In genomic region chr3:107379422-107379821, GRCm38 (mm10) we compare ENCODE assay signal across 8 mouse cellular contexts. TPM values are rescaled to one million over a fixed set of nuclear protein-coding genes. Genes with fewer than 3 reads are reported as not detected.
DNase-seq lines count a peak whose midpoint lies in the region; ATAC-seq and TF ChIP-seq lines count a peak whose summit lies in the region.

No protein-coding gene starts in this region.

- H3K27me3 ChIP-seq in G1E (ENCODE audit: insufficient read depth, low read length) = peaks cover 18% of the 10 kb centered on the region
- H3K27me3 ChIP-seq in liver, postnatal 0 days (ENCODE audit: insufficient read depth, low read length) = 0 out of 2 replicates have a peak, but pooled peaks cover 3% of the 10 kb centered on the region

- 5% methylated on average over 4 of the region's 4 CpGs for WGBS in liver, postnatal 0 days (ENCODE audit: insufficient replicate concordance)

- H3K9me3 ChIP-seq in G1E (replicated peaks) = no peaks in the 10 kb centered on the region
- H3K9me3 ChIP-seq in liver, postnatal 0 days (ENCODE audit: low read length) = no peaks in the 10 kb centered on the region

- no peaks in the 10 kb centered on the region for H3K4me1 ChIP-seq in G1E (ENCODE audit: insufficient read depth, low read depth, low read length)
- H3K4me1 ChIP-seq in liver, postnatal 0 days (ENCODE audit: insufficient read depth) = no peaks in the 10 kb centered on the region

- TF ChIP-seq CTCF in G1E (IDR thresholded peaks at IDR 0.05; ENCODE audit: low read depth, low read length) = peak; percentile 78
- peak; percentile 83 for TF ChIP-seq CTCF in liver, postnatal 0 days (IDR thresholded peaks at IDR 0.05; ENCODE audit: low read depth)

- no peak overlapping the region for H3K9ac ChIP-seq in liver, postnatal 0 days (replicated peaks)

- no peak overlapping the region for H3K27ac ChIP-seq in liver, postnatal 0 days (ENCODE audit: low read depth)

- H3K36me3 ChIP-seq in G1E (replicated peaks) = no peaks in the 10 kb centered on the region
- H3K36me3 ChIP-seq in liver, postnatal 0 days (replicated peaks; ENCODE audit: insufficient read depth, low read length) = no peaks in the 10 kb centered on the region

- TF ChIP-seq EP300 in liver, postnatal 0 days (IDR thresholded peaks at IDR 0.05; ENCODE audit: low read depth) = no peak

- no peak overlapping the region for H3K4me2 ChIP-seq in liver, postnatal 0 days (ENCODE audit: low read depth, low read length)

- peak; percentile 45 for DNase-seq in A20 (ENCODE audit: low read depth, low spot score)
- DNase-seq in G1E (ENCODE audit: low spot score) = peak; percentile 15
- peak; percentile 27 to 51 for DNase-seq in frontal cortex, postnatal 14 days (ENCODE audit: low spot score in 2 of 2)
- peak; percentile 57 for DNase-seq in hindlimb bud, embryonic 11.5 days (ENCODE audit: extremely low spot score, low read depth, low spot score)
- peak; percentile 75 for DNase-seq in liver, postnatal 0 days
- DNase-seq in retina, embryonic 14.5 days (ENCODE audit: low spot score) = peak; percentile 76
- peak; percentile 40 for DNase-seq in urinary bladder, adult 2 months (ENCODE audit: low spot score)

- no peak for ATAC-seq in G1E (ENCODE audit: extremely low read depth, insufficient number of reproducible peaks, low FRiP score, poor library complexity, severe bottlenecking)
- peak; percentile 31; the same call in 1 of the 2 replicates for ATAC-seq in cerebellum, adult (ENCODE audit: insufficient number of reproducible peaks, low FRiP score, low TSS enrichment)
- ATAC-seq in liver, postnatal 0 days = no peak

- H3K4me3 ChIP-seq in G1E (ENCODE audit: low read depth, low read length) = no peak overlapping the region
- H3K4me3 ChIP-seq in liver, postnatal 0 days (ENCODE audit: low read depth, low read length) = no peak overlapping the region

RNA-seq across cellular contexts. Expression of gene Rbm15, which starts 45.9 kb away (rescaled TPM):
- 105 and 113 TPM in 2 replicates for total RNA-seq in G1E (2014; fragmentation: Nextera tagmentation)
- total RNA-seq in G1E (2017) = 42.7 and 50.0 TPM in 2 replicates
- polyA plus RNA-seq in G1E (2012) = 5.2 and 5.9 TPM in 2 replicates
- 6.5 and 6.7 TPM in 2 replicates for polyA plus RNA-seq in liver, postnatal 0 days (2015; fragmentation: Nextera tagmentation; extraction: Ambion mirVana)
- 3.9 and 5.0 TPM in 2 replicates for polyA plus RNA-seq in urinary bladder, adult 2 months (2012; rRNA removed)

Comparison
In these comparisons a context has a peak if more than half of its experiments do, and no peak if none do; other contexts are left out.
1. DNase-seq: peak in every context shown above with its lines; median percentile 76 in retina, embryonic 14.5 days; 75 in liver, postnatal 0 days; 57 in hindlimb bud, embryonic 11.5 days; 45 in A20; 40 in urinary bladder, adult 2 months; 39 in frontal cortex, postnatal 14 days; 15 in G1E.